Mouse (Mus musculus) olfactory bulb, adult 2 months (tissue): ENCODE measurements around the gene Syngr1. TPM values are rescaled to one million over a fixed set of nuclear protein-coding genes. Genes with fewer than 3 reads are reported as not detected.

Experiments
- H3K27ac ChIP-seq: fragments of 200-500 bp; 2 replicates; pipeline ENCODE4 v1.5.1; 2012; ENCODE audit warnings: low read depth, low read length; ENCODE audit not compliant: insufficient read depth
- H3K4me1 ChIP-seq: fragments of 200-500 bp; 2 replicates; pipeline ENCODE4 v1.6.1; 2012; ENCODE audit warnings: low read length; ENCODE audit not compliant: control insufficient read depth, insufficient read depth
- H3K4me3 ChIP-seq: fragments of 200-500 bp; 2 replicates; pipeline ENCODE4 v1.5.1; 2012; ENCODE audit warnings: mild to moderate bottlenecking, low read depth, low read length, moderate library complexity; ENCODE audit not compliant: insufficient read depth
- CTCF ChIP-seq: fragments of 200-500 bp; IDR thresholded peaks from 2 replicates; pipeline ENCODE4 v1.5.1; 2012; ENCODE audit warnings: low read depth, mild to moderate bottlenecking, low read length, moderate library complexity; ENCODE audit not compliant: insufficient read depth
- POLR2A ChIP-seq: fragments of 200-500 bp; IDR thresholded peaks from 2 replicates; pipeline ENCODE4 v1.6.1; 2012; ENCODE audit warnings: mild to moderate bottlenecking, low read depth, low read length, moderate library complexity; ENCODE audit not compliant: insufficient read depth
- WGBS: fragments of 180-500 bp; shearing (Covaris S2); methylation state at CpG from one replicate; pipeline ENCODE4 v1.1.7; 2018; 5-methylcytosine and 5-hydroxymethylcytosine counted together
- polyA plus RNA-seq: library from polyadenylated mRNA; stranded (reverse); fragments of >200 nt; gene quantifications from 2 replicates; pipeline ENCODE4 v1.2.4, GENCODE M21; 2012; ENCODE audit warnings: low replicate concordance; ENCODE audit not compliant: missing spikeins, insufficient read depth, insufficient read length

Gene Syngr1
- polyA plus RNA-seq, 1 experiment, result 72.7 TPM

DNA sequence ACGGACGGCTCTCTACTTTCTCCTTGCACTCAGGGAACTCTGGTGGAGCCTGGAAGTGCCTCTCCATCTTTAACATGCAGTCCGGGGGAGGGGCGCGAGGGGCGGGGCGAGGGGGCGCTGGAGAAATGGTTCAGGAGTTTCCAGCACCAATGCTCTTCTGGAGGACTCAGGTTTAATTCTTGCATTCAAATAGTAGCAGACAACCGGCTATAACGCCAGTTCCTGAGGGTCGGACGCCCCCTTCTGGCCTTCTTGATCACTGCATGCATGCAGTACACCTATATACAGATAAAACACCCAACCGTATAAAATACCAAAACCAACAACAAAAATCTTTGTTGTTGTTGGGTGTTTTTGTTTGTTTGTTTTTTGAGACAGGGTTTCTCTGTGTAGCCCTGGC, 25.7 kb upstream of the Syngr1 start:
- TF ChIP-seq CTCF (no peak), POLR2A (no peak)
- Histone ChIP-seq H3K4me3 (no peak overlapping the region), H3K4me1 (peaks cover 33% of the 10 kb centered on the region), H3K27ac (no peak overlapping the region)
- 24% methylated on average over 13 of the region's 13 CpGs for WGBS

DNA sequence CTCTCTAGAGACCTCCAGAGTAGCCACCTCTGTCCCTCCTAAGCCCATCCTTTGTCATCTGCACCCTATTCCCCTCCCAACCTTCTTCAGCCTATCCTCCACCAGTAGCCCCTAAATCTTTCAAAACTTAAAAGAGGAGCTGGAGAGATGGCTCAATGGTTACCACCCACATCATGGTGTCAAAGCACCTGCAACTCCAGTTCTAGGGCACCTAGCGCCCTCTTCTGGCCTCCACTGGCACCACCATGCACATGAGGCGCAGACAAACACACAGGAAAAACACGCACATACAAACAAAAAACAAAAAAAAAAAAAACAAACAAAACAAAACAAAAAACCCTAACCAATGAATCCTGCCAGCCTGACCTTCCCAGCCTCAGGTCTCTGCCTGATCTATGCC, 24.6 kb upstream of the Syngr1 start:
- 71% methylated on average over 3 of the region's 3 CpGs for WGBS

DNA sequence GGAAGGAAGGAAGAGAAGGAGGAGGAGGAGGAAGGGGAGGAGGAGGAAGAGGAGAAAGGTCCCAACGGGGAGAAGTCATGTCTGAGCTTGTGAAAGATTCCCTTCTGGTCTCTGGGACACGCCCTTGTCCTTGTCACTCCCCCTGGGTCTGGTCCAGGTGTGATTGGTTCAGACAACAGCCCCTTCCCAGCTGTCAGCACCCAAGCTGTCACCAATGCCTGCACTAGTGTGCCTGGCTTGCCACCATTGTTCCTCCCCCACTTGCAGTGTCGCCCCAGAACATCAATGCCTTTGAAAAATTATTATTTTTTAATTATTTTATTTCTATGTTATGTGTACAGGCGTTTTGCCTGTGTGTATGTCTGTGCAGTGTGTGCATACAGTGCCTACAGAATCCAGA, 22.0 kb upstream of the Syngr1 start:
- no peak for TF ChIP-seq POLR2A
- TF ChIP-seq CTCF, result no peak
- Histone ChIP-seq H3K4me3 (no peak overlapping the region), H3K27ac (no peak overlapping the region), H3K4me1 (peaks cover 19% of the 10 kb centered on the region)
- whole genome bisulfite sequencing, result 69% methylated on average over 4 of the region's 4 CpGs

More for the DNA sequence above, 24.6 kb upstream of the Syngr1 start:
- TF ChIP-seq CTCF (no peak), POLR2A (no peak)
- Histone ChIP-seq H3K4me1 (peaks cover 32% of the 10 kb centered on the region), H3K27ac (no peak overlapping the region), H3K4me3 (no peak overlapping the region)

DNA sequence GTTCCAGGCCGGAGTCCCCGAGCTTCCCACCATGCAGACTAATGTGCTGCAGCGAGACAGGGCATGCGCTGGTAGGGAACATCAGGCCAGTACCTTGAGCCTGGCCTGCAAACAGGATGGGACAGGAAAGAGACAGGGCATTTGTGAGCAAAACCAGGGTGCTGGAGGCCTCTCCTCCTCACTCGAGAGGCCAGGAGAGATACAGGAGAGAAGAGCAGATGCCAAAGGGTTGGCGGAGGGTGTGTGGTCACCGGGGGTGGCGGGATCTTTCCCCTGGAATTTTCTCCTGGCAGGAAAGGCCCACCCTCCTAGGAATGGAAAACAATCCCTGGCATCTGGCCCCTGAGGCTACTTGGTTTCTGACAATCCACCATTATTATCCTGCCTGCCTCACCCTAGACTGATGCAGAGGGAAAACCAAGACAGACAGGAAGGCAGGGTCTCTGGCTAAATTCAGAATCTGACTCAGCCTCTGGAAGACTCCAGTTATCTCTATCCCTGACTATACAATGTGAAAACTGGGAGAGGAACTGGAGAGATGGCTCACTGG, 21.0 kb upstream of the Syngr1 start:
- WGBS, result 66% methylated on average over 8 of the region's 8 CpGs
- TF ChIP-seq POLR2A, result no peak
- TF ChIP-seq CTCF, result no peak
- peaks cover 19% of the 10 kb centered on the region for H3K4me1 ChIP-seq
- peak overlapping the region; percentile 58; the same call in 1 of the 2 replicates for H3K27ac ChIP-seq
- H3K4me3 ChIP-seq, result no peak overlapping the region

DNA sequence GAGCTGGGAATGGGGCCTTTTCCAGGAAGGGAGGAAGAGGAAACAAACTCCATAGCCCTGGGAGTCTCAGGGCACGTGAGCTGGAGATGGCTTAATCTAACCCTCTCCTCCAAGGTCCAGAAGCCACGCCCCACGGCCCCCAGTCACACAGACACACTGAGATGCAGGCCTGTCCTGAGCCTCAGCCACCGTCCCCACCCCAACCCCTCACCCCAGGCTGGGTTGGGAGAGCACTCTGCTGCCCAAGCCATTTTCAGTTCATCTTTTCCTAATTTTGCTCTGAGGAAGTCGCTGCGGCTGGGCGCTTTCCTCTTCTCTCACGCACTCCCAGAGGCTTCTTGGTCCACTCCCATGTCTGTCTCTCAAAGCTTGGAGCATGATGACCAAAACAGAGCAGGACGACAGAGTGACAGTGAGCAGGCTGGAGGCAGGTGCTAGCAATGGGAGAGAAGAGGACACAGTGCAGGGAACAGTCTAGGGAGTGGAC, 19.1 kb upstream of the Syngr1 start:
- Histone ChIP-seq H3K27ac (no peak overlapping the region), H3K4me1 (peaks cover 28% of the 10 kb centered on the region), H3K4me3 (no peak overlapping the region)
- no peak for TF ChIP-seq CTCF
- TF ChIP-seq POLR2A, result no peak
- WGBS, result 54% methylated on average over 9 of the region's 9 CpGs

DNA sequence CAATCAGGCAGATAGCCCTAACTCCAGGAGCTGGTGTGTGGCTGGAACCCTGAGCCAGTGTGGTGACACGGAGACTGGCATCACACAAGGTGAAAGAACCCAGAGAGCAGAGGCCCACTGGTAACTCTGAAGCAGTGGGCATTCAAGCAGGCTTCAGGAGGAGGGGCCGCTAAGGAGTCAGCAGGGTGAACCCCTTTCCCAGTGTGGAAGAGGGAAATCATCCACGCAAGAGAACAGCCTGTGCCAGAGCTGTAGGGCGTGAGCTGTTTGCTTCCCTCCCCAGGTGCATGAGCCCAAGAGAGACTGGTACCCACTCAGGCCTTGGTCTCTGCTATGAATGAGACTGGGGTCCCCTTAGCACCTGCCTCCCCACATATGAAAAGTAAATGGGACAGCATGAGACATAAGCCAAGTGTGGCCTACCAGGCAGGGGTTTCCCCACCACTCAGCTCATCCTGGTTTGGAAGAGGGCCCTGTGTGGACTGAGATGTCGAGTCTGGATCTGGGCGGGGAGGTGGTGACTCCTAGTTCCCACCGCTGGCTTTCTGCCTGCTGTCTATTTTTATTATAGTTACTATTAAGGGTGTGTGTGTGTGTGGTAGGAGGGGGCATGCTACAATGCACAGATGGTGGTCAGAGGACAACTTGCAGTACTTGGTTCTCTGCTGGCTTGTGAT, 18.4 kb upstream of the Syngr1 start:
- H3K4me1 ChIP-seq, result peaks cover 23% of the 10 kb centered on the region
- H3K27ac ChIP-seq, result no peak overlapping the region
- no peak overlapping the region for H3K4me3 ChIP-seq
- TF ChIP-seq POLR2A (no peak), CTCF (no peak)
- WGBS, result 65% methylated on average over 7 of the region's 7 CpGs

DNA sequence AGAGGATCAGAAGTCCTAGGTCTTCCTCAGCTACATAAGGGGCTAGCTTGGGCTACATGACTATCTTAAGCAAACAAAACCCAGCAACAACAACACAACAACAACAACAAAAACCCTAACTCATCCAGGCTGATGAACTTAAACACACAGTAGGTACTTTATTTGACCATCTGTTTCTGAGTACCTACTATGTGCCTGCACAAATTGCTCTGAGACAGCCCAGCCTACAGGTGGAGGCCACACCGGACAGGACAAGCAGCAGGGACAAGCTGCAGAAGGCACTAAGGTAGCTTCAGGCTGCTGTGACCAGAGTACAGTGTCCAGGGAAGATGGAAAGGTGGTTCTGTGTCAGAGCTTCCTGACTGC, 17.9 kb upstream of the Syngr1 start:
- Histone ChIP-seq H3K27ac (no peak overlapping the region), H3K4me3 (no peak overlapping the region), H3K4me1 (peaks cover 23% of the 10 kb centered on the region)
- no peak for TF ChIP-seq POLR2A
- TF ChIP-seq CTCF, result no peak
- 97% methylated on average over 1 of the region's 1 CpGs for WGBS

DNA sequence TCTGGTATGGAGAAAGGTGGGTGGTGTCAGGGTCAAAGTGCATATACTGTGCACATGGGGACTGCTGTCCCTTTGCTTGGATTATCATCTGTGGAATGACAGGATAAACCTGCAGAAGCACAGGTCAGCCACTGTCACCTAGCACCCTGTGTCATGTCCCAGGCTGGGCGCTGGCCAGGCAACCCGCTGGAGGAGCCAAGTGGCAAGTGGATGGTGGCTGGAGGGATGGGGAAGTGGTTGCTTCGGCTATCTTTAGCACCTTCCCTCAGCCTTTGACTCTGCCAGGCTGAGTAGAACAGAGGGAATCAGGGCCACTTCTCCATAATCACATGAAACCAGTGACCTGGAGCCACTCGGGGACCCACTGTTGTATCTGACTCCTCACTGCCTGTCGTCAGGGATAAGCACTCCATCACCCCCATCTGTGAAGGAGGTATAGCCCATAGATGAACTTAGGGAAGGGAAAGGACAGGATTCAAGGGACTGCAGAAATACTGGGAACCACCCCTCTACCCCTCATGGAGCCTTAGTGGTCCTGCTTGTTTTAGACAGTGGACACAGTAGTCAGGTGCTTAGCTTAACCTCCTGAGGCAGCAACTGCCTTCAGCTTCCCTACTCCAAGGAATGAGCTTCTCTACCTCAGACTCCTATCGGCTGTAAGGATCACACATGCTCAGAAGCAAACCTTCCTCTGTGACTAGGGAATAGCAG, 16.3 kb upstream of the Syngr1 start:
- WGBS, result 84% methylated on average over 6 of the region's 6 CpGs
- Histone ChIP-seq H3K4me3 (no peak overlapping the region), H3K4me1 (peaks cover 23% of the 10 kb centered on the region), H3K27ac (no peak overlapping the region)
- TF ChIP-seq POLR2A (no peak), CTCF (no peak)

DNA sequence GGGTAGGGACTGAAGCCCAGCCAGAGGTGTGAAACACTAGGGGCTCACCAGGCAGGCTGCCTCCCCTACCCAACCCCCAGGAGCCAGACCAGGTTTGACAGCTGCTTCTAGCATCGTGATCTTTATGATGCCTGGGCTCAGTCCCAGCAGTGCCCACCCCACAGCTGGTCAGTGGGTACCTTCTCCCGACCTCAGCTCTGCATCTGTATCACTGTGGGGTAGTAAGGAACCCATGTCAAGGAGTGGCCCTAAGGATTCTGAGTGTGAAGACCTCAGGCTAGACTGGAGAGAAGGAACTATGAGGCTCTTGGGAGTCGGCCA, 15.8 kb upstream of the Syngr1 start:
- peaks cover 18% of the 10 kb centered on the region for H3K4me1 ChIP-seq
- H3K4me3 ChIP-seq, result no peak overlapping the region
- no peak overlapping the region for H3K27ac ChIP-seq
- no peak for TF ChIP-seq POLR2A
- TF ChIP-seq CTCF, result no peak
- 60% methylated on average over 3 of the region's 3 CpGs for WGBS
